Mouse (Mus musculus): ENCODE measurements around the gene Pitpnm1.
"Not testable (repeated sequence)": the region's sequence is repeated elsewhere in the genome, so short reads cannot be mapped to it uniquely, and the experiment has no call there.

Gene Pitpnm1

GRCm38 (mm10) chr19:4066877-4067276 lies 32.9 kb upstream of the Pitpnm1 start:
- in situ Hi-C loops (cut with MboI; ENCODE audit: low pct_unique_long_range_greater_than_20kb in 1 of 2, low sequenced_read_pairs in 2 of 2, unreplicated experiment in 1 of 2): no loop called here

DNA sequence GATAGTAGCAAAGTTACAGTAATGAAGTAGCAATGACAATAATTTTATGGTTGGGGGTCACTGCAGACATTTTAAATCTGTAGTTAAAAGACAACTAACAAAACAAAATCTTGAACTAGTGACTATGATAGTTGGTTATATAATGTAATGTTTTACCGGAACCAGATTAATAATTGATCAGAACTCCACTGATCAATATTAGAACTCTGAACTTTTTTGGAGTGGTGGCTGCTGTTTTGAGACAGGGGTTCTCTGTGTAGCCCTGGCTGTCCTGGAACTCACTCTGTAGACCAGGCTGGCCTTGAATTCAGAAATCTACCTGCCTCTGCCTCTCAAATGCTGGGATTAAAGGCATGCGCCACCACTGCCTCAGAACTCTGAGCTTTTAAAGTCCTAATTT lies 31.6 kb upstream of the Pitpnm1 start:
- in situ Hi-C loops (cut with MboI; ENCODE audit: low pct_unique_long_range_greater_than_20kb in 1 of 2, low sequenced_read_pairs in 2 of 2, unreplicated experiment in 1 of 2): not testable (repeated sequence)

DNA sequence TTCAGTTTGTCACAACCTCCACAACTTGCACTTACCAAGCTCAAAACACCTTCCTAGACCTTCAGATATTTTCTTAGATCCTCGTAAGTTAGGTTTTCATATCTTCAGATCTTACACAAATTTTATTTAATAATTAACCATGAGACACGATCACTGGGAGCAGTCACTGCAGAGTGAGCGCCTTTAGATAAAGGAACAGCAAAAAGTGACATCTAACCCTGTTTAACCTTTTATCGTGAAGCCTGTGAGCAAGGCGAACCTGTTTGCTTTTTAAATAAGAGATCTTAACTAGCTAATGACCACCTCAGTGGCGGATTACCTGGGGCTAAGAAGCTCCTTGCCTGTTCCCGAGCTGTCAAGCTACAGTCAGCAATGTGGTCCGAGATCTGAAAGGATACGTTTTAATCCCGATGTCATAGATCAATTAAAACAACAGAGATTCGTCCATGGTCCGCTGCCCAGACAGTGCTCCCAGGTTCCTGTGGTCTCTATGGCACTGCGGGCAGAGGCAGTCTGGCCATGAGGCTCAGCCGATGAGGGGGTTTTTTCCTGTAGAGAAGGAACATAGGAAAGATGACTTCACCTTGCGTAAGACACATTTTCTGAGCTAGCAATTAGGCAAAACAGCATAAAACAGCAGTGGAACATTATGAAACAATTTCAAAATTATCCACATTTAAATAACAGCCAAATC lies 30.9 kb upstream of the Pitpnm1 start:
- in situ Hi-C loops (cut with MboI; ENCODE audit: low pct_unique_long_range_greater_than_20kb in 1 of 2, low sequenced_read_pairs in 2 of 2, unreplicated experiment in 1 of 2): no loop called here

GRCm38 (mm10) chr19:4070311-4070710 lies 29.5 kb upstream of the Pitpnm1 start:
- in situ Hi-C loops (cut with MboI; ENCODE audit: low pct_unique_long_range_greater_than_20kb in 1 of 2, low sequenced_read_pairs in 2 of 2, unreplicated experiment in 1 of 2): no loop called here

DNA sequence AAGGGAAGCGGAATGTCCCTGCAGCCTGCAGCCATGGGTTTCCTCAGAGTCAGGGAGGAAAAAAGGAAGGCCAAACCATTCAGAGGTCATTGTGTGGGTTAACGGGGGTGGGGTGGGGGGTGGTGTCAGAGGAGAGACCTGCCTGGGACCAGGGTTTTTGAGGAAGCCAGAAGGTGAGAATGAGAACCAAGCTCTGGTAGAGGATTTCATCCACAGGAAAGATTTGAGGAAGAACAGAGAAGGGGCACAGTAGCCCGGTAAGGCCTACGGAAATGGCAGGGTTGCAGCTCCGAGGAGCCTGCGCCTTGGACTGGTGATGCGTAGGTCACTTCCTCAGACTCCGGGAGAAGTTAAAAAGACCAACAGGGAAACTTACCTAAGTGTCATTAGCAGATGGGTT lies 29.0 kb upstream of the Pitpnm1 start:
- in situ Hi-C loops (cut with MboI; ENCODE audit: low pct_unique_long_range_greater_than_20kb in 1 of 2, low sequenced_read_pairs in 2 of 2, unreplicated experiment in 1 of 2): no loop called here

DNA sequence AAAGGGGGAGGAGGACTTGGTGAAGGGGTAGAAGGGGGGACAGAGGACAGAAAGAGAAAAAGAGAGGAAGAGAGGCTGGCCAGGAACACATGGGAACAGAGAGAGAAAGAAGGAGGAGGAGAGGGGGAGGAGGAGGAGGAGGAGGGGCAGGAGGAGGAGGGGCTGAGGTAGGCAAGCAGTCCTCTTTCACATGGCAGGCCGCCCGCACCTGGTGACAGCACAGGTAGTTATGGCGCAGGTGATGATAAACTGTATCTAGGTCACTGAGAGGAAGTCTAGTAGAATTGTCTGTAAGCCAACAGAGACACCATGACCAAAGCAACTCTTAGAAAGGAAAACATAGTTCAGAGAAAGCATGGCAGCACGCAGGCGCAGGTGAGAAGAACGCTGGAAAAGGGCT lies 28.4 kb upstream of the Pitpnm1 start:
- in situ Hi-C loops (cut with MboI; ENCODE audit: low pct_unique_long_range_greater_than_20kb in 1 of 2, low sequenced_read_pairs in 2 of 2, unreplicated experiment in 1 of 2): no loop called here

DNA sequence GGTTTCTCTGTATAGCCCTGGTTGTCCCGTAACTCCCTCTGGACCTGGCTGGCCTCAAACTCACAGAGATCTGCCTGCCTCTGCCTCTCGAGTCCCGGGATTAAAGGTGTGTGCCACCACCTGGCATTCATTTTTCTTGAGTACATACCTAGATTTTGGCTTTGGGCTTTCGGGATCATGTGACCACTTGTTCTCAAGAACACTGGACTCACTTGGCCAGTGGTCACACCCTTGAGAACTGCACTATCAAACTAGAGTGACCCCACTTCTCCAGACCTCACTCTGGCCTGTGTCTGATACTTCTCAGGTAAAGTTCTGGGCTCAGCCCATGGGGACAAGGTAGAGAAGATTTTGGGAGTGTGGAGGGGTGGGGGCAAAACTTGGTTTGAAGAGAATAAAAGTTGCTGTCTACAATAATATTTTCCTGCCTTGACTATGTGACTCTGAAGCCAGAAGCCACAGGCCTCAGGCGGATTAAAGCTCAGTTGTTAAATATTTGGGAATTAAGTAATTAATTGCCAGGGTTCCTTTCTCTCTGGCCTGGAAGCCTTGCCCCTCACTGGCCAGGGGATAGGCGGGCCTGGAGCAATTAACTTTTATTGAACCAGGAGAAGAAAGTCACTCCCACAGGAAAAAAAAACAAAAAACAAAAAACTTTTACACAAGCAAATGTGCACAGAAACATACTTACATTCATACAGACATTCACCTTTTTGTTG lies 26.9 kb upstream of the Pitpnm1 start:
- in situ Hi-C loops (cut with MboI; ENCODE audit: low pct_unique_long_range_greater_than_20kb in 1 of 2, low sequenced_read_pairs in 2 of 2, unreplicated experiment in 1 of 2): no loop called here

GRCm38 (mm10) chr19:4075531-4075930 lies 24.3 kb upstream of the Pitpnm1 start:
- in situ Hi-C loops (cut with MboI; ENCODE audit: low pct_unique_long_range_greater_than_20kb in 1 of 2, low sequenced_read_pairs in 2 of 2, unreplicated experiment in 1 of 2): no loop called here

DNA sequence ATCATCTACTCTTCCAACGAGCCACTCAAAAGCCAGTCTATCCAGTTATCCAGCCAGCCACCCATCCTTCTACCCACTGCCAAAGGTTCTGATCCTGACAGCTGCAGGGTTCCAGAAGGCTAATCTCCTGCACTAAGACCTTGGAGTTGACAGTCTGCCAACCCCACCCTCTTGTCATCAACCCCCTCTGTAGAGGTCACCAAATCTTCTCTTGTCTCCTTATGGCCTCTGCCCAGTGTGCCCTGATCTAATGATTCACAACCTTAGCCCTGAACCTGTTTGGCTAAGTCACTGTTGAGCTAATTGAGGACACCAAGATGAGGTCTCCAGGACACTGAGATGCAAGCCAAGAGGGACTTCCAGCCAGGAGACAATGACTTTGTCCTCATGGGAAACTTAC lies 20.2 kb upstream of the Pitpnm1 start:
- in situ Hi-C loops (cut with MboI; ENCODE audit: low pct_unique_long_range_greater_than_20kb in 1 of 2, low sequenced_read_pairs in 2 of 2, unreplicated experiment in 1 of 2): no loop called here

- in situ Hi-C loops (cut with MboI; ENCODE audit: low pct_unique_long_range_greater_than_20kb in 1 of 2, low sequenced_read_pairs in 2 of 2, unreplicated experiment in 1 of 2): no loop called here
Observed at GRCm38 (mm10) chr19:4080511-4081009, 19.2 kb upstream of the Pitpnm1 start.

DNA sequence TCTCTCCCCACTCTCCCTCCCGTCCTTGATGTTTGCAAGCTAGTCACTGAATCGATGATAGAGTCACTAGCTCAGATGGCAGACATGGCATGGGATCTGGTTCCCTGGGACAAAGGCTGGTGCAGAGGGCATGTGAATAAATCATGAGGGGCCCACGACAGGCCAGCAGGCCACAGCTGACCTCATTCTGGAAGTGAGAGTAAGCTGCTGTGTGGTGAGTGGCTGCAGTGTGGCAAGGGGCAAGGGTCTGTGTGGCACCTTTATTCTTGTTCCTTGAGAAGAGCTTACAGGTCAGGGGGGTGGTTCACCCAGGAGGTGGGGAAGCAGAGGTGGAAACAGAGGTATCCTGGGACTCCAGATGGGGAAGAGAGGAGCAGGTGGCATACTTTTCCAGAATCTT lies 18.4 kb upstream of the Pitpnm1 start, which contains the start of gene Cabp2:
Gene Cabp2 (plus strand): TSS at position 185 of the 400 bp plus-strand sequence.
- in situ Hi-C loops (cut with MboI; ENCODE audit: low pct_unique_long_range_greater_than_20kb in 1 of 2, low sequenced_read_pairs in 2 of 2, unreplicated experiment in 1 of 2): no loop called here

DNA sequence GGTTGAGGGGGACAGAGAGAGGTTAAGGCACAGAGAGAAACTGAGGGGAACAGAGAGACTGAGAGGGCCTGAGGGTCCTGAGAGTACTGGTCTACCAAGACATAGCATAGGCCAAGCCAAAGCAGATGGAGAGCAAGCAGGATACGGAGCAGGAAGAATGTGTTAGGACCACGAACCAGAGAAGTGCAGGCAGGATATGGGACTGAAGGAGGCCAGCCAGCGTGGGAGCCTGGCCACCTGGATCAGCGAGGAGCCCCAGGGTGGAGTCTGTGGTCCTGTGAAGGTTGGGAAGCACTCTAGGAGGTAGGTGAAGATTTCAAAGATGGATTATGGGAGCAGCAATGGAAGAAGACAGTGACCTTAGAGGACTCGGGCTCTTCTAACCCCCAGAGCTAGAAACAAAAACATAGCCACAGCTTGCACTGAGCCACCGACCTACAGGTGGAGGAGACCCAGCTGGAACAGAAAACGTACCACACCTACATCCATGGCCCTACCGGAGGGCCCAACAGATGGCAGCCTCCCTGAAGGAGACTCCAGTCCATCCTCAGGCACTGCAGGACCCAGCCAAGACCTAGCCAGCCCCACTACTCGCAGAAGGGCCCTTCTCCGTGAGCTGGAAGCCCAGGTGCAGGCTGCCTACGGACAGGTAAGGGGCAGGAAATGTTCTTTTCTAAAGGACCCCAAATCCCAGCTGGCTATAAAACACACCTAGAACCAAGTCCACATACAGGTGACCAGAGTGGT lies 17.4 kb upstream of the Pitpnm1 start:
- in situ Hi-C loops (cut with MboI; ENCODE audit: low pct_unique_long_range_greater_than_20kb in 1 of 2, low sequenced_read_pairs in 2 of 2, unreplicated experiment in 1 of 2): no loop called here

GRCm38 (mm10) chr19:4083316-4083715 lies 16.5 kb upstream of the Pitpnm1 start:
- in situ Hi-C loops (cut with MboI; ENCODE audit: low pct_unique_long_range_greater_than_20kb in 1 of 2, low sequenced_read_pairs in 2 of 2, unreplicated experiment in 1 of 2): no loop called here

GRCm38 (mm10) chr19:4083826-4084225 lies 16.0 kb upstream of the Pitpnm1 start:
- in situ Hi-C loops (cut with MboI; ENCODE audit: low pct_unique_long_range_greater_than_20kb in 1 of 2, low sequenced_read_pairs in 2 of 2, unreplicated experiment in 1 of 2): no loop called here

GRCm38 (mm10) chr19:4084984-4085383 lies 14.8 kb upstream of the Pitpnm1 start:
- in situ Hi-C loops (cut with MboI; ENCODE audit: low pct_unique_long_range_greater_than_20kb in 1 of 2, low sequenced_read_pairs in 2 of 2, unreplicated experiment in 1 of 2): no loop called here

- in situ Hi-C loops (cut with MboI; ENCODE audit: low pct_unique_long_range_greater_than_20kb in 1 of 2, low sequenced_read_pairs in 2 of 2, unreplicated experiment in 1 of 2): no loop called here
Observed at GRCm38 (mm10) chr19:4086156-4086555, 13.6 kb upstream of the Pitpnm1 start.

GRCm38 (mm10) chr19:4087090-4087489 lies 12.7 kb upstream of the Pitpnm1 start:
- in situ Hi-C loops (cut with MboI; ENCODE audit: low pct_unique_long_range_greater_than_20kb in 1 of 2, low sequenced_read_pairs in 2 of 2, unreplicated experiment in 1 of 2): no loop called here

GRCm38 (mm10) chr19:4088146-4088545 lies 11.7 kb upstream of the Pitpnm1 start:
- in situ Hi-C loops (cut with MboI; ENCODE audit: low pct_unique_long_range_greater_than_20kb in 1 of 2, low sequenced_read_pairs in 2 of 2, unreplicated experiment in 1 of 2): no loop called here

GRCm38 (mm10) chr19:4089128-4089527 lies 10.7 kb upstream of the Pitpnm1 start:
- in situ Hi-C loops (cut with MboI; ENCODE audit: low pct_unique_long_range_greater_than_20kb in 1 of 2, low sequenced_read_pairs in 2 of 2, unreplicated experiment in 1 of 2): no loop called here

All from mouse embryonic stem cell (cell line).